Mouse (Mus musculus): Measurements from ENCODE around the gene Ttc7.
"Not testable (repeated sequence)": the region's sequence is repeated elsewhere in the genome, so short reads cannot be mapped to it uniquely, and the experiment has no call there.

The Ttc7 gene

DNA sequence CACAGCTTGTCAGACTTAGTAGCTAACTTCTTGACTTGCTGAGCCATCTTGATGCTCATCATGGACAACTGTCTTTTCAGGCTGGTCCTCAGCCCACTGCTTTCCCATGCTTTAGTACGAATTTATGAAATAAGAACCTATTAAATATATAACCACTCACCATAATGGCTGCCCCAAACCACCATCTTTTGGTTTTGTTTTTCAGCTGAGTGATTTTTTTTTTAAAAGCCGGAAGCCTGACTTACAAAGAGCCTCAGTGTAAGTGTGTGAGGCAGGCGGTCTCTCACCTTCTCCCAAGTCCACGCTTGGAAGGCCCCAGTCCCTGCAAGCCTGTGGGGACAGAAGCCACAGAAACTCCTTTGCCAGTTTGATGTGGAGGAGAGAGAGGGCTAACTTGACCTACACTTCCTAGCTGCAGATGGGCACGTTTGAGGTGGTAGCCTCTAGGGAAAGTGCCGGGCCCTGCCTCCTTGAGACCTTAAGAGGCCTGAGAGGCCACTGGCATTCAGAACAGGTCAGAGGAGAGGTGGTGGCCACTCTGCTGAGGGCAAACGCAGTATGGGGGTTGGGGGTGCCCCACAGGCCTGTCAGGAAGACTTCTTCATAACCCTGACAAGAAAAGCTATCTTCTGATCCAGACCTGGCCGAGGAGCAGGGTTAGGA lies 3.9 kb downstream of the Ttc7 start:
- no peak for DNase-seq (ENCODE audit: low spot score)

DNA sequence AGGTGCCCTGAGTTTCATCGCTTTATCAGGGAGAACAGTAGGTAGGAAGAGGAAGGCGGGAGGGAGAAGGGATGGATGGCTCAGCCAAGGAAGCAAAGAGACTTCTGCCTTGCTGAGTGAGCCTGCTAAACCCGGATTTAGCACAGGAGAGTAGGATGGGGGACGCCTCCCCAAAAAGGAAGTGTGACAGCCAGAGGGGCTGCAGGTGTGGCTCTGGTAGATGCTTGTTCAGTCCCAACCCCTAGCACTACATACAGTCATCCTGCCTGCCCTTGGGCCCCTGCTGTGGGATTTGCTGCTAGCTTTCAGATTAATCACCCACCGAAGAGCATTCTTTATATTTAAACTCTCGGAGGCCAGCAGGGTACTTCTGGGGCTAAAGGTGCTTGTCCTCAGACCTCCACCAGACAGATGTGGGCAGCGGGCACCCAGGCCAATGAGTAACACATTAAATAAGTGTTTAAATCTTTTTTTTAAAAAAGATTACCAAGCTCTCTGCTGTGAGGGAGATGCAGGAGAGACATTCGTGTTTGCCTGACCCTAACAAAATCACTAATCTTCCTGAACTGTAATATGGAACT lies 4.6 kb downstream of the Ttc7 start:
- DNase-seq (ENCODE audit: low spot score), result no peak

- no peak for DNase-seq (ENCODE audit: low spot score)
Measured at GRCm38 (mm10) chr17:87288131-87288530, 5.4 kb downstream of the Ttc7 start.

DNA sequence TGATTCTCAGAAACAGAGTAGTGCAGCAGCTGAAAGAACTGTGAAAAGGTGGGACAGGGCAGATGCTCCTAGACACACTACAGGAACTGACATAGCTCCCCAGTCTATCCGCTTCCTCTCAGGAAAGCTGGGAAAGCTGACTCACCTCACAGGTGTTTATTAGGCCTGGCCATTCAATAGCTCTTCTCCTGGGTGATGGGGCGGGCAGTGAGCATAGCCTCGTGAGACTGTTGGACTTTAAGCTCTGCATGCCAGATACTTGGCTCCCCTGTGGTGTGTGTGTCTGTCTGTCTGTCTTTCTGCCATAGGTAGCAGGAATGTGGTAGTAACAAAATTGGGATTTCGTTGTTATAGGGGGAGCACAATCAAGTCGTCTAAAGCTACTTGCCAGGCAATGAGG lies 6.7 kb downstream of the Ttc7 start:
- DNase-seq (ENCODE audit: low spot score), result no peak

- DNase-seq (ENCODE audit: low spot score), result no peak
Measured at GRCm38 (mm10) chr17:87291037-87291436, 8.4 kb downstream of the Ttc7 start.

GRCm38 (mm10) chr17:87291782-87292181 lies 9.1 kb downstream of the Ttc7 start:
- DNase-seq (ENCODE audit: low spot score), result no peak

DNA sequence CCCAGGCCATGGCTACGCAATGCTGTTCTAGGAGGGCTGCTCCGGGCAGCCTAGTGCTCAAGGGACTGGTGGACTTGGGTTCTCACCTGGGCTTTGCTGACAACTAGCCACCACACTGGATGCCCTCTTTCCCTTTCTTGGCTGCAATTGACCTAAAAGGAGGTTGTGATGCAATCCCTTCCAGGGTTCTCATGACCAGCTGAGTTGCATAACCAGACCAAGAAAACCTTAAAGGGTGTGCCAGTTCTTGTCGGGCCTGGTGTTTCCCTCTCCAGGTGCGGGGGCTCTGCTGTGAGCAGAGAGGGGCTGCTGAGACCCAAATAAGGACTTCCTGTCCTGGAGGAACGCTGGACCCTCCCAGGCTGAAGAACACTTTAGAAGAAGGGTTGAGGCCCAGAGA lies 10.4 kb downstream of the Ttc7 start:
- DNase-seq (ENCODE audit: low spot score), result no peak

GRCm38 (mm10) chr17:87295738-87296137 lies 13.1 kb downstream of the Ttc7 start:
- no peak for DNase-seq (ENCODE audit: low spot score)

DNA sequence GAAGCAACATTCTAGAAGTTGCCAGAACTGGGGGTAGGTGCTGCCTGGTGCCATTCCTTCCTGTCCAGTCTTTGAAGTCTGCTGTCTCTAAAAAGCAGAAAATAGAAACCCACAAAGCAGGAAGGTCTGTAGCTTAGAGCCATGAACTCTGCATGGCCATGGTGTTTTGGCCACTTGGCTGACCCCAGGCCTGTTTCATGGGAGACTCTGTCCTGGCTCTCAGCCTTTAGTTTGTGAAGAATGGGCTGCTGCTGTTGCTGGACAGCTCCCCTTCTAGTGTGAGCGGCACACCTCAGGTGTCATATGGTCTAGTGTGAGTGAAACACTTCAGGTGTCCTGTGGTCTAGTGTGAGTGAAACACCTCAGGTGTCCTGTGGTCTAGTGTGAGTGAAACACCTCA lies 14.0 kb downstream of the Ttc7 start:
- not testable (repeated sequence) for DNase-seq (ENCODE audit: low spot score)

DNA sequence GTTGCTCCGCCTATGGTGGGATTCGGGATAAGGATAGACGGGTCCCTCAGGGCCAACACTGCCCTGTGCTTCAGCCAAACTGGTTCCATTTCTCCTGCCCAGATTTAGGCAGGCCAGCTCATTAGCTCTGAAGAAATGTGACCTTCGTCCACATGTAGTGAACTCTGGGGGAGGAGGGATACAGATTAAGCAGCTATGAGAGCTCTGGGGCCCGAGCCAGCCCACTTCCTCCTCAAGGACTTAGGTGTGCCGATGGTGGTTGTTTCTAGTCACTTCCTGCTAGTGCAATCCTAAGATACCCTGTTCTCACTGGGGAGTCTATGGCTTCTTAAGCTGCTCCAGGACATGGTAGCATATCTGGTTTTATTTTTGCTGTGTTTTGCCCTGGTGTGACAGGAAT lies 16.3 kb downstream of the Ttc7 start:
- DNase-seq (ENCODE audit: low spot score), result no peak

DNA sequence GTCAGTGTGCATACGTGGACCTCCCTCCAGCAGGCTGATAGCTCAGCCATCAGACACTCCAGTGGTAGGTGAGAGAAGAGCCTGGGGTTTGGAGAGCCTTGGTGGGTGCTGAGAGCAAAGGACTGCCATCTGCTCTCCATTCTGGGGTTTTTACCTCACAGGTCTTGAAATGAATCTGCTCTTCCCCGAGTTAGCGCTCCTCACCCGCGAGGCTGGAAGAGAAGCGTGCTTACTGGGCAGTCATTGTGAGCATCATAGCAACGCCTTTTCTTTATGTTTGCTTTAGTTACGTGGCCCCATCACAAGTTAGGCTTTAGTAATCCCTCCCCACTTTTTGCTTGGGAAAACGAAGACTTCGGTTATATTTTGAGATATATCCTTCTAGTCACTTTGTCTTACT lies 17.7 kb downstream of the Ttc7 start:
- DNase-seq (ENCODE audit: low spot score), result no peak

DNA sequence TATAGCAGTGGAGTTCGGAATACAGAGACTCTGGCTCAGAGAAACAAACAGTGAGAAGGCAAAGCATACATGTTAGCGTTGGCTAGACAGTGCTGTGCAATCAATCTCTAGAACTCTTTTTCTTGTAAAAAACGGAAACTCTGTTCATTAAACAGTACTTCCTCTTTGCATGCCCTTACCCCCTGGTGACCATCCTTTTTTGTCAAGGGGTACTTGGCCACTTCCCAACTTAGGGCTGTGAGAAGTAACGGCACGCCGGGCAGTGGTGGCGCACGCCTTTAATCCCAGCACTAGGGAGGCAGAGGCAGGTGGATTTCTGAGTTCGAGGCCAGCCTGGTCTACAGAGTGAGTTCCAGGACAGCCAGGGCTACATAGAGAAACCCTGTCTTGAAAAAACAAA lies 18.9 kb downstream of the Ttc7 start:
- DNase-seq (ENCODE audit: low spot score), result not testable (repeated sequence)

DNA sequence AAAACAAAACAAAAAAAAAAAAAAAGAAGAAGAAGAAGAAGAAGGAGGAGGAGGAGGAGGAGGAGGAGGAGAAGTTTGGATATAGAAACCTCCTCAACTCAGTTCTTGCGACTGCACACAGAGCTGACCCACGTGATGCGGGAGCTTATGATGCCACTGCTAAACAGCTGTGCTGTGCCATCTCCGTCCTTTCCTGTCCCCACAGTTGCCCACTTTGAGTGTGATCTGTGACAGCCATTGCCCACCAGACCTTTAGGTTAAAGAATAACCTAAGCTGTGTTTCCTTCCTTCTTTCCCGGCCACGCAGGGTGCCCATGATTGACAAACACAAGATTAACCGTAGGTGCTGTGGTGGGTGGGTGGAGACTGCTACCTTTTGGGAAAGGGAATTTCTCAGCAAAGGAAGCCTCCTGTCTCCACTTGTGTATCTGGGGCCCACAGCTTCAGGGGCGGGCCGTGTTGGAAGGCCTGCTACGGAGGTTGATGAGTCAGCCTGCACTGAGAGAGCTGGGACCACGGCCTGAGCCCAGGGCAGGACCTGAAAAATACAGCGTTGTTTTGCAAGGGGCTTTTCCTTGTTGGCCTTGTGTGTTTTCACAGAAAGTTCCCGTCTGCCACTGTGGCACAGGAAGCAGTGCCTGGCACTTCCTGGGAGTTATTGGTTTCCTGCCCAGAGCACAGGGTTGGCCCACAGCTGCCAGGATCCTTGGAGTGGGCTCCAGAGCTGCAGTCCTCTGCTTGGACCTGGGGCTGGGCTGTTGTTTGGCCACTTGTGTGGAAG lies 19.5 kb downstream of the Ttc7 start:
- DNase-seq (ENCODE audit: low spot score), result no peak

GRCm38 (mm10) chr17:87304151-87304894 lies 21.6 kb downstream of the Ttc7 start:
- no peak for DNase-seq (ENCODE audit: low spot score)

GRCm38 (mm10) chr17:87305065-87305464 lies 22.4 kb downstream of the Ttc7 start:
- DNase-seq (ENCODE audit: low spot score), result no peak

- no peak for DNase-seq (ENCODE audit: low spot score)
Measured at GRCm38 (mm10) chr17:87306746-87307145, 24.1 kb downstream of the Ttc7 start.

- DNase-seq (ENCODE audit: low spot score), result no peak
Measured at GRCm38 (mm10) chr17:87309073-87309788, 26.5 kb downstream of the Ttc7 start.

DNA sequence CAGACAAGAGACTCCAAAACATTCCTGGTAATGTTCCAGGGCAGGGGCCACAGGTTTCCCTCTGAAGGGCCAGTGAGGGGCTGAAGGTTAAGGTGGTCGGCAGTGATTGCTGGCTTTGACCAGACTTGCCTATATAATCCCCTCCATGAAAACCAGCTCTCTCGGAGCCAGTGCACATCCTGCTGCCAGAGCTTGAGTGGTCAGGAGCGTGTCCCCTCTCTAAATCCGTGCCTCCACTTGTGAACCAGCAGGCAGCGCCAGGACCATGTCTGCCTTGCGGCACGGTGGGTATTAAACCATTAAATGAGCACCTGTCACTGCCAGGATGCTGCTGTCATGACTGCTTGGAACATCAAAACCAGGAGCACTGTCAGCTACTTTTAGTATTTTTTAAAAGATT lies 27.8 kb downstream of the Ttc7 start:
- no peak for DNase-seq (ENCODE audit: low spot score)

GRCm38 (mm10) chr17:87312351-87312750 lies 29.7 kb downstream of the Ttc7 start:
- DNase-seq (ENCODE audit: low spot score), result no peak

DNA sequence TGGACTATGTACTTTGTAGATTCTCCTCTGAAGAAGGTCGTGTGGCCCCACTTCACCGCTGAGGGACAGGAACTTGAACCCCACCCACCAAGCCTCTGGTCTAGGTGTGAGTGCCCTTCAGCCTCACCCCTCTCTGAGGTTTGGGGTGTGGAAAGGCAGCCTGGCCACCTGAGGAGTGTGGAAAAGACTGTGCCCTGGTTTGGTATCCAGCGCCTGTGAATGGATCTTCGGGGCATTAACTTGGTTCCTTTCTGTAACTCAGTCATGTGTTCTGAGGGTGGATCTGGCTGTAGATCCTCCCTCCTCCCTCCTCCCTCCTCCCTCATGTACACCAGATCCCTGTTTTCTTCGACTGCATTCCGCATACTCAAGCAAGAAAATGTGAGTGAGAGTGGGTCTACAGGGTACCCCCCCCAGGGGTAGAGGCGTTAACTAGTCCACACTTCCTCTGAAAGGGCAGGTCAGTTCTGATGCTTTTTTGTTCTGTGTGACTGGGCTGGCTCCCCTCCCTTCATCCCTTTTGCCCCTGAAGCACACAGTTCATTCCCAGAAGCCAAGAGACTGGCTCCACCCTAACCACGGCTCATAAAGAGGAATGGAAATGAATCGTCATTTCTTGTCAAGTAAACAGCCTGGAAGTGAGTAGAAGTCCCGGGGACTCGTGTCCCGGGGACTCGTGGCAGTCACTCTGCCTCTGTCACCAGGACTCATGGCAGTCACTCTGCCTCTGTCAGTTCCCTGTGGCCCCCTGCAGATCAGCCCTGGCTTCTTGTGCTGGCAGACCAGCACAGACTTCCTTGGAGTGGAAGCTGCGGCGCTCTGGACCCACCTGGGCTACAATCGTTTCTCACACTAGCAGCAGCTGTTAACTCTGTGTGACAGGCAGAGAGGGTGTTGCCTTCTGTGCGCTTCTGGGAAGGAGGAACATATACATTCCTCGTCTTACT lies 30.5 kb downstream of the Ttc7 start:
- no peak for DNase-seq (ENCODE audit: low spot score)

DNA sequence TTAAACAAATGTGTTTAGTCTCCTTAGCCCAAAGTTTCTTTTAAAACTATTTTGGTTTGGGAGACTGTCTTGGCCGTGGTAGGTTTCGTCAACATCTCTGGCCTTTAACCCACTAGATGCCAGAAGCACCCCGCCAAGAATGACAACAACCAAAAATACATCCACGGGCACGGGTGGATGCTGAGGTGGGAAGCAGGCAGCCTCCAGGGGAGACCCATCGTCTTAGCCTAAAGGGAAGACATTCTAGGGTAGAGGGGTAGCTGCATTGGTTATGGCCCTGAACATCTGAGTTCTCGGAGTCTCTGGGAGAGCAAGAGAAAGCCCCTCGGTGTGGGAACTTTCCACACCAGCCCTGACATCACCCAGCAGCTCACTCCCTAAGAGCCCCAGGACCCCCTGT lies 31.4 kb downstream of the Ttc7 start:
- no peak for DNase-seq (ENCODE audit: low spot score)

All from spleen, adult 12 weeks (tissue).